Mouse (Mus musculus) intestine, embryonic 14.5 days (tissue): Measurements from ENCODE around the gene Iqce. TPM values are rescaled to one million over a fixed set of nuclear protein-coding genes. Genes with fewer than 3 reads are reported as not detected.

Source experiments
- ATAC-seq: fragments of 200-750 bp; cut with Nextera tagmentation; replicated peaks from 2 replicates; pipeline ENCODE4 v1.8.0; 2017; ENCODE audit warnings: low read depth, moderate number of reproducible peaks, moderate TSS enrichment, moderate library complexity; ENCODE audit not compliant: low FRiP score, low TSS enrichment
- DNase-seq: peaks from one replicate; pipeline ENCODE4 v3.0.0-alpha.2; 2018; ENCODE audit warnings: low spot score
- H3K27ac ChIP-seq: fragments of 300-500 bp; sonication (generic); 2 replicates; pipeline ENCODE4 v1.5.1; 2014; ENCODE audit warnings: low read depth, mild to moderate bottlenecking, control low read depth
- H3K27me3 ChIP-seq: fragments of 300-500 bp; sonication (generic); replicated peaks from 2 replicates; pipeline ENCODE4 v1.6.1; 2014; ENCODE audit warnings: low read length, control low read depth; ENCODE audit not compliant: control insufficient read depth, insufficient read depth
- H3K36me3 ChIP-seq: fragments of 300-500 bp; sonication (generic); 2 replicates; pipeline ENCODE4 v1.6.1; 2014; ENCODE audit warnings: low read length, control low read depth; ENCODE audit not compliant: control insufficient read depth, insufficient read depth
- H3K4me1 ChIP-seq: fragments of 300-500 bp; sonication (generic); replicated peaks from 2 replicates; pipeline ENCODE4 v1.6.1; 2014; ENCODE audit warnings: low read length, control low read depth, mixed read lengths; ENCODE audit not compliant: control insufficient read depth, insufficient read depth
- H3K4me2 ChIP-seq: fragments of 300-500 bp; sonication (generic); 2 replicates; pipeline ENCODE4 v1.6.1; 2014; ENCODE audit warnings: low read length
- H3K4me3 ChIP-seq: fragments of 300-500 bp; sonication (generic); 2 replicates; pipeline ENCODE4 v1.5.1; 2014; ENCODE audit warnings: low read depth, low read length, control low read depth, mixed read lengths
- H3K9ac ChIP-seq: fragments of 300-500 bp; sonication (generic); 2 replicates; pipeline ENCODE4 v1.6.1; 2014; ENCODE audit warnings: mild to moderate bottlenecking, low read length
- H3K9me3 ChIP-seq: fragments of 300-500 bp; sonication (generic); 2 replicates; pipeline ENCODE4 v1.6.1; 2016; ENCODE audit warnings: low read length, control low read depth; ENCODE audit not compliant: control insufficient read depth
- WGBS: fragments of 180-500 bp; shearing (Covaris S2); extraction: QIAGEN DNeasy Blood & Tissue Kit; methylation state at CpG from one replicate; pipeline ENCODE4 v1.1.7; 2014; 5-methylcytosine and 5-hydroxymethylcytosine counted together
- polyA plus RNA-seq: library from polyadenylated mRNA; unstranded; fragments of >200 nt; fragmentation: Nextera tagmentation; extraction: Ambion mirVana; gene quantifications from 2 replicates; pipeline ENCODE4 v1.2.1, GENCODE M21; 2014

Gene Iqce
- polyA plus RNA-seq, 1 experiment from 2014 or later = 24.1 TPM

- Histone ChIP-seq H3K27ac (peak overlapping the region; percentile 43; the same call in 1 of the 2 replicates), H3K9ac (no peak overlapping the region)
Observed at GRCm38 (mm10) chr5:140661427-140661826, 40.8 kb downstream of the Iqce start.

GRCm38 (mm10) chr5:140660398-140660797 is 41.8 kb downstream of the Iqce start:
- Histone ChIP-seq H3K9me3 (no peaks in the 10 kb centered on the region), H3K27ac (no peak overlapping the region), H3K4me1 (peaks cover 27% of the 10 kb centered on the region), H3K9ac (no peak overlapping the region), H3K36me3 (peaks cover 8% of the 10 kb centered on the region; the same call in 1 of the 2 replicates), H3K4me3 (no peak overlapping the region), H3K4me2 (no peak overlapping the region), H3K27me3 (no peaks in the 10 kb centered on the region)
- ATAC-seq (no peak), DNase-seq (no peak)
- 63% methylated on average over 1 of the region's 1 CpGs for WGBS

More at GRCm38 (mm10) chr5:140661427-140661826, 40.8 kb downstream of the Iqce start:
- no peak for ATAC-seq
- no peaks in the 10 kb centered on the region for H3K27me3 ChIP-seq
- H3K4me3 ChIP-seq = no peak overlapping the region
- WGBS = 56% methylated on average over 8 of the region's 8 CpGs
- H3K36me3 ChIP-seq = peaks cover 9% of the 10 kb centered on the region; the same call in 1 of the 2 replicates
- peaks cover 27% of the 10 kb centered on the region for H3K4me1 ChIP-seq
- DNase-seq = no peak
- H3K9me3 ChIP-seq = no peaks in the 10 kb centered on the region
- H3K4me2 ChIP-seq = no peak overlapping the region

GRCm38 (mm10) chr5:140659607-140660272 is 42.4 kb downstream of the Iqce start:
- DNase-seq = no peak
- H3K9ac ChIP-seq = no peak overlapping the region
- H3K36me3 ChIP-seq = peaks cover 3% of the 10 kb centered on the region; the same call in 1 of the 2 replicates
- H3K4me3 ChIP-seq = no peak overlapping the region
- H3K4me1 ChIP-seq = peaks cover 27% of the 10 kb centered on the region
- WGBS = 46% methylated on average over 16 of the region's 16 CpGs
- no peak overlapping the region for H3K4me2 ChIP-seq
- no peak for ATAC-seq
- no peak overlapping the region for H3K27ac ChIP-seq
- no peaks in the 10 kb centered on the region for H3K9me3 ChIP-seq
- no peaks in the 10 kb centered on the region for H3K27me3 ChIP-seq

- WGBS = 76% methylated on average over 15 of the region's 15 CpGs
- H3K27me3 ChIP-seq = no peaks in the 10 kb centered on the region
- ATAC-seq (peak; percentile 57; the same call in 1 of the 2 replicates), DNase-seq (no peak)
- H3K9me3 ChIP-seq = no peaks in the 10 kb centered on the region
- peaks cover 11% of the 10 kb centered on the region for H3K4me1 ChIP-seq
- H3K27ac ChIP-seq = no peak overlapping the region
- no peak overlapping the region for H3K4me2 ChIP-seq
- H3K4me3 ChIP-seq = no peak overlapping the region
- H3K9ac ChIP-seq = no peak overlapping the region
- no peaks in the 10 kb centered on the region for H3K36me3 ChIP-seq
Observed at GRCm38 (mm10) chr5:140654096-140654845, 47.9 kb downstream of the Iqce start.

GRCm38 (mm10) chr5:140652587-140652986 is 49.6 kb downstream of the Iqce start:
- WGBS = 62% methylated on average over 7 of the region's 7 CpGs
- Histone ChIP-seq H3K4me1 (peaks cover 13% of the 10 kb centered on the region), H3K4me3 (no peak overlapping the region), H3K27me3 (no peaks in the 10 kb centered on the region), H3K27ac (peak overlapping the region; percentile 12; the same call in 1 of the 2 replicates), H3K36me3 (no peaks in the 10 kb centered on the region), H3K9ac (no peak overlapping the region), H3K9me3 (no peaks in the 10 kb centered on the region), H3K4me2 (no peak overlapping the region)
- ATAC-seq (no peak), DNase-seq (no peak)

GRCm38 (mm10) chr5:140651231-140651630 is 50.9 kb downstream of the Iqce start:
- Histone ChIP-seq H3K27ac (no peak overlapping the region), H3K4me1 (peaks cover 27% of the 10 kb centered on the region), H3K27me3 (no peaks in the 10 kb centered on the region), H3K9ac (no peak overlapping the region), H3K4me2 (no peak overlapping the region), H3K36me3 (no peaks in the 10 kb centered on the region), H3K4me3 (no peak overlapping the region), H3K9me3 (no peaks in the 10 kb centered on the region)
- DNase-seq = no peak
- ATAC-seq = no peak
- whole genome bisulfite sequencing = 84% methylated on average over 11 of the region's 11 CpGs

GRCm38 (mm10) chr5:140649881-140650414 is 52.2 kb downstream of the Iqce start:
- no peak for ATAC-seq
- Histone ChIP-seq H3K4me1 (peaks cover 36% of the 10 kb centered on the region), H3K4me3 (no peak overlapping the region), H3K9me3 (no peaks in the 10 kb centered on the region), H3K27ac (no peak overlapping the region), H3K4me2 (no peak overlapping the region; the same call in 1 of the 2 replicates), H3K36me3 (no peaks in the 10 kb centered on the region), H3K27me3 (no peaks in the 10 kb centered on the region), H3K9ac (no peak overlapping the region)
- no peak for DNase-seq
- 73% methylated on average over 7 of the region's 7 CpGs for WGBS

GRCm38 (mm10) chr5:140649101-140649667 is 53.0 kb downstream of the Iqce start:
- Histone ChIP-seq H3K9ac (peak overlapping the region; percentile 92), H3K4me3 (peak overlapping the region; percentile 69), H3K27me3 (no peaks in the 10 kb centered on the region), H3K9me3 (no peaks in the 10 kb centered on the region), H3K4me2 (peak overlapping the region; percentile 72), H3K27ac (peak overlapping the region; percentile 69), H3K4me1 (peaks cover 41% of the 10 kb centered on the region), H3K36me3 (0 out of 2 replicates have a peak, but pooled peaks cover 5% of the 10 kb centered on the region)
- 6% methylated on average over 21 of the region's 26 CpGs for WGBS
- peak; percentile 97 for DNase-seq
- peak; percentile 90 for ATAC-seq
